ENCODE assay signal across 15 mouse cellular contexts in the genomic region with DNA sequence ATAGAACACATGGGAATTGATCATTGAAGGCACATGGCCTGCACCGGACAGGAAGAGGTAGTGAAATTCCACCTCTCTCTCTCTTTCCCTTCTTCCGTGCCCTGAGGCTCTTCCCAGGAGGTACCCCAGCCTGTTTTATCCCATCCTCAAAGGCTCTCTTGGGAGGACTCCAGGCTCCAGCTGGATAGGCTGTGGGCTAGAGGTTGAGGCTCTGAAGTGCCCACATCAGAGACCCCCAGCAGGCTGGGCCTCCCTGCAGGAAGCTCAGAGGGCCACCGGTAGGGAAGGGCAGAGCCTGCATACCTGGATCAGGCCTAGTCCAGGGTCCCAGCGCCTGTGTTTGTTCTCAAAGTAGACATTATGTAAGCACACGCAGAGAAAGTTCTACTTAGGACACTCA. TPM values are rescaled to one million over a fixed set of nuclear protein-coding genes. Genes with fewer than 3 reads are reported as not detected.
DNase-seq lines count a peak whose midpoint lies in the region; ATAC-seq and TF ChIP-seq lines count a peak whose summit lies in the region.
"Had no signal": no experiment of that assay in that cellular context is flagged by ENCODE, and none has a peak within 500 bp of the region (broad histone marks: within the 10 kb centered on the region; RNA-seq: fewer than 3 reads in every experiment).

No protein-coding gene starts in this region.

- H3K9me3 ChIP-seq in embryonic facial prominence, embryonic 15.5 days (replicated peaks): no peaks in the 10 kb centered on the region
- H3K9me3 ChIP-seq in embryonic facial prominence, embryonic 10.5 days: no peaks in the 10 kb centered on the region
- no peaks in the 10 kb centered on the region for H3K9me3 ChIP-seq in kidney, embryonic 16.5 days (ENCODE audit: low read length)
- no peaks in the 10 kb centered on the region for H3K9me3 ChIP-seq in kidney, embryonic 14.5 days (ENCODE audit: control insufficient read depth, low read length)
- H3K9me3 ChIP-seq in limb, embryonic 14.5 days (ENCODE audit: control insufficient read depth, low read length): no peaks in the 10 kb centered on the region
- H3K9me3 ChIP-seq in forebrain, embryonic 12.5 days: no peaks in the 10 kb centered on the region
- H3K9me3 ChIP-seq: hindbrain, embryonic 15.5 days; midbrain, embryonic 12.5 days had no signal

- H3K4me3 ChIP-seq in embryonic facial prominence, embryonic 15.5 days (replicated peaks): no peak overlapping the region
- H3K4me3 ChIP-seq in embryonic facial prominence, embryonic 10.5 days: no peak overlapping the region
- H3K4me3 ChIP-seq in kidney, embryonic 16.5 days (ENCODE audit: low read length): no peak overlapping the region
- no peak overlapping the region for H3K4me3 ChIP-seq in kidney, embryonic 14.5 days (ENCODE audit: low read length)
- no peak overlapping the region for H3K4me3 ChIP-seq in limb, embryonic 14.5 days (replicated peaks; ENCODE audit: low read length)
- no peak overlapping the region for H3K4me3 ChIP-seq in forebrain, embryonic 12.5 days (replicated peaks)
- H3K4me3 ChIP-seq: hindbrain, embryonic 15.5 days; midbrain, embryonic 12.5 days had no signal

- ATAC-seq in embryonic facial prominence, embryonic 15.5 days (ENCODE audit: insufficient number of reproducible peaks, low FRiP score, low TSS enrichment, low read depth): no peak
- ATAC-seq in kidney, embryonic 16.5 days (ENCODE audit: low FRiP score, low TSS enrichment): no peak
- ATAC-seq in kidney, embryonic 14.5 days (ENCODE audit: low FRiP score, low TSS enrichment): no peak
- ATAC-seq in limb, embryonic 14.5 days (ENCODE audit: low FRiP score, low read depth): peak; percentile 32; the same call in 1 of the 2 replicates
- no peak for ATAC-seq in forebrain, embryonic 12.5 days (ENCODE audit: low FRiP score)
- no peak for ATAC-seq in erythroblast, adult 5-6 weeks (replicated peaks; ENCODE audit: low FRiP score, poor library complexity, severe bottlenecking)

- H3K27ac ChIP-seq in embryonic facial prominence, embryonic 15.5 days (replicated peaks): peak overlapping the region; percentile 68; the same call in 1 of the 2 replicates
- no peak overlapping the region for H3K27ac ChIP-seq in embryonic facial prominence, embryonic 10.5 days (replicated peaks)
- peak overlapping the region; percentile 36; the same call in 1 of the 2 replicates for H3K27ac ChIP-seq in kidney, embryonic 16.5 days (ENCODE audit: low read length)
- H3K27ac ChIP-seq in kidney, embryonic 14.5 days (ENCODE audit: low read depth, low read length): no peak overlapping the region
- peak overlapping the region; percentile 16; the same call in 1 of the 2 replicates for H3K27ac ChIP-seq in limb, embryonic 14.5 days (replicated peaks; ENCODE audit: low read depth, low read length)
- no peak overlapping the region for H3K27ac ChIP-seq in forebrain, embryonic 12.5 days
- H3K27ac ChIP-seq: hindbrain, embryonic 15.5 days; liver, embryonic 14.5 days; midbrain, embryonic 12.5 days had no signal

- no peak overlapping the region for H3K9ac ChIP-seq in embryonic facial prominence, embryonic 15.5 days
- H3K9ac ChIP-seq in kidney, embryonic 16.5 days (replicated peaks; ENCODE audit: low read length): no peak overlapping the region
- H3K9ac ChIP-seq in kidney, embryonic 14.5 days (ENCODE audit: low read depth, low read length): no peak overlapping the region
- no peak overlapping the region for H3K9ac ChIP-seq in limb, embryonic 14.5 days (ENCODE audit: low read depth, low read length, severe bottlenecking)
- no peak overlapping the region for H3K9ac ChIP-seq in forebrain, embryonic 12.5 days
- H3K9ac ChIP-seq: hindbrain, embryonic 15.5 days; liver, embryonic 14.5 days; midbrain, embryonic 12.5 days had no signal

- no peak for TF ChIP-seq POLR2A in limb, embryonic 14.5 days (IDR thresholded peaks at IDR 0.05; ENCODE audit: borderline replicate concordance, extremely low read depth, insufficient read depth, insufficient read length)

- 30% methylated on average over 5 of the region's 5 CpGs for WGBS in embryonic facial prominence, embryonic 15.5 days
- WGBS in embryonic facial prominence, embryonic 10.5 days: 35% methylated on average over 5 of the region's 5 CpGs
- 42% methylated on average over 5 of the region's 5 CpGs for WGBS in kidney, embryonic 16.5 days
- 56% methylated on average over 5 of the region's 5 CpGs for WGBS in kidney, embryonic 14.5 days
- 20% methylated on average over 5 of the region's 5 CpGs for WGBS in limb, embryonic 14.5 days
- WGBS in forebrain, embryonic 12.5 days: 63% methylated on average over 5 of the region's 5 CpGs

- DNase-seq in embryonic facial prominence, embryonic 10.5 days (ENCODE audit: low spot score): no peak
- peak; percentile 30 for DNase-seq in NIH3T3 (ENCODE audit: low read depth)
- no peak for DNase-seq in limb, embryonic 14.5 days (ENCODE audit: low spot score)
- DNase-seq: layer of hippocampus, postnatal 36 days; right cerebral cortex, adult 18-20 months had no signal

- H3K36me3 ChIP-seq in embryonic facial prominence, embryonic 15.5 days: no peaks in the 10 kb centered on the region
- H3K36me3 ChIP-seq in embryonic facial prominence, embryonic 10.5 days (replicated peaks): no peaks in the 10 kb centered on the region
- no peaks in the 10 kb centered on the region for H3K36me3 ChIP-seq in kidney, embryonic 16.5 days (ENCODE audit: insufficient read depth, low read length)
- H3K36me3 ChIP-seq in kidney, embryonic 14.5 days (ENCODE audit: control insufficient read depth, insufficient read depth, low read length): no peaks in the 10 kb centered on the region
- H3K36me3 ChIP-seq in limb, embryonic 14.5 days (ENCODE audit: control insufficient read depth, insufficient read depth, low read length): no peaks in the 10 kb centered on the region
- no peaks in the 10 kb centered on the region for H3K36me3 ChIP-seq in forebrain, embryonic 12.5 days (replicated peaks)
- H3K36me3 ChIP-seq: hindbrain, embryonic 15.5 days; midbrain, embryonic 12.5 days had no signal

- H3K4me1 ChIP-seq in embryonic facial prominence, embryonic 15.5 days: peaks cover 14% of the 10 kb centered on the region
- peaks cover 30% of the 10 kb centered on the region for H3K4me1 ChIP-seq in embryonic facial prominence, embryonic 10.5 days
- peaks cover 10% of the 10 kb centered on the region for H3K4me1 ChIP-seq in kidney, embryonic 16.5 days (ENCODE audit: insufficient read depth, low read length)
- peaks cover 9% of the 10 kb centered on the region for H3K4me1 ChIP-seq in kidney, embryonic 14.5 days (ENCODE audit: control insufficient read depth, insufficient read depth, low read length)
- H3K4me1 ChIP-seq in limb, embryonic 14.5 days (ENCODE audit: control insufficient read depth, insufficient read depth, low read length): peaks cover 16% of the 10 kb centered on the region
- peaks cover 11% of the 10 kb centered on the region for H3K4me1 ChIP-seq in forebrain, embryonic 12.5 days
- H3K4me1 ChIP-seq: hindbrain, embryonic 15.5 days; midbrain, embryonic 12.5 days had no signal

- no peak overlapping the region for H3K4me2 ChIP-seq in embryonic facial prominence, embryonic 15.5 days (replicated peaks)
- no peak overlapping the region for H3K4me2 ChIP-seq in kidney, embryonic 16.5 days (replicated peaks; ENCODE audit: low read depth, low read length)
- no peak overlapping the region for H3K4me2 ChIP-seq in kidney, embryonic 14.5 days (replicated peaks; ENCODE audit: low read depth, low read length)
- H3K4me2 ChIP-seq in limb, embryonic 14.5 days (replicated peaks; ENCODE audit: low read depth, low read length, severe bottlenecking): no peak overlapping the region
- no peak overlapping the region for H3K4me2 ChIP-seq in forebrain, embryonic 12.5 days
- H3K4me2 ChIP-seq: hindbrain, embryonic 15.5 days; midbrain, embryonic 12.5 days had no signal

- H3K27me3 ChIP-seq in embryonic facial prominence, embryonic 15.5 days: no peaks in the 10 kb centered on the region
- H3K27me3 ChIP-seq in embryonic facial prominence, embryonic 10.5 days (replicated peaks; ENCODE audit: low read depth, poor library complexity, severe bottlenecking): no peaks in the 10 kb centered on the region
- no peaks in the 10 kb centered on the region for H3K27me3 ChIP-seq in kidney, embryonic 16.5 days (ENCODE audit: insufficient read depth, low read length)
- H3K27me3 ChIP-seq in kidney, embryonic 14.5 days (ENCODE audit: control insufficient read depth, insufficient read depth, low read length): no peaks in the 10 kb centered on the region
- H3K27me3 ChIP-seq in limb, embryonic 14.5 days (ENCODE audit: control insufficient read depth, insufficient read depth, low read length): no peaks in the 10 kb centered on the region
- H3K27me3 ChIP-seq in forebrain, embryonic 12.5 days: no peaks in the 10 kb centered on the region
- H3K27me3 ChIP-seq: hindbrain, embryonic 15.5 days; midbrain, embryonic 12.5 days had no signal

RNA-seq across cellular contexts. Expression of a gene that starts 19.5 kb away (rescaled TPM):
- 34.5 and 35.5 TPM in 2 replicates for polyA plus RNA-seq in embryonic facial prominence, embryonic 15.5 days (2015; fragmentation: Nextera tagmentation; extraction: Ambion mirVana)
- 37.3 and 40.5 TPM in 2 replicates for polyA plus RNA-seq in embryonic facial prominence, embryonic 10.5 days (2016; fragmentation: Nextera tagmentation; extraction: Ambion mirVana)
- polyA plus RNA-seq in kidney, embryonic 16.5 days (2015; fragmentation: Nextera tagmentation; extraction: Ambion mirVana): 49.2 and 51.0 TPM in 2 replicates
- polyA plus RNA-seq in kidney, embryonic 14.5 days (2014; fragmentation: Nextera tagmentation; extraction: Ambion mirVana): 30.2 and 36.1 TPM in 2 replicates
- 80.3 and 96.1 TPM in 2 replicates for polyA plus RNA-seq in limb, embryonic 14.5 days (2012; rRNA removed)
- 21.7 and 24.4 TPM in 2 replicates for polyA plus RNA-seq in limb, embryonic 14.5 days (2014; fragmentation: Nextera tagmentation; extraction: Ambion mirVana)
- 30.6 and 32.0 TPM in 2 replicates for polyA plus RNA-seq in forebrain, embryonic 12.5 days (2016; fragmentation: Nextera tagmentation; extraction: Ambion mirVana)
- total RNA-seq in erythroblast, adult 5-6 weeks (2015; ENCODE audit: low replicate concordance): 655 and 701 TPM in 2 replicates
- 713 and 810 TPM in 2 replicates for total RNA-seq in erythroblast, adult 5-6 weeks (2017; ENCODE audit: low replicate concordance)

RNA-seq across cellular contexts. Expression of a gene that starts 23.4 kb away (rescaled TPM):
- polyA plus RNA-seq in embryonic facial prominence, embryonic 15.5 days (2015; fragmentation: Nextera tagmentation; extraction: Ambion mirVana): 273 and 275 TPM in 2 replicates
- 250 and 256 TPM in 2 replicates for polyA plus RNA-seq in embryonic facial prominence, embryonic 10.5 days (2016; fragmentation: Nextera tagmentation; extraction: Ambion mirVana)
- polyA plus RNA-seq in kidney, embryonic 16.5 days (2015; fragmentation: Nextera tagmentation; extraction: Ambion mirVana): 269 and 282 TPM in 2 replicates
- 270 and 336 TPM in 2 replicates for polyA plus RNA-seq in kidney, embryonic 14.5 days (2014; fragmentation: Nextera tagmentation; extraction: Ambion mirVana)
- polyA plus RNA-seq in limb, embryonic 14.5 days (2012; rRNA removed): 271 and 297 TPM in 2 replicates
- 271 and 295 TPM in 2 replicates for polyA plus RNA-seq in limb, embryonic 14.5 days (2014; fragmentation: Nextera tagmentation; extraction: Ambion mirVana)
- polyA plus RNA-seq in forebrain, embryonic 12.5 days (2016; fragmentation: Nextera tagmentation; extraction: Ambion mirVana): 254 and 263 TPM in 2 replicates
- total RNA-seq in erythroblast, adult 5-6 weeks (2015; ENCODE audit: low replicate concordance): 46.5 and 57.5 TPM in 2 replicates
- 19.8 and 25.9 TPM in 2 replicates for total RNA-seq in erythroblast, adult 5-6 weeks (2017; ENCODE audit: low replicate concordance)

RNA-seq across cellular contexts. Expression of a gene that starts 39.9 kb away (rescaled TPM):
- not detected in 2 replicates for polyA plus RNA-seq in embryonic facial prominence, embryonic 15.5 days (2015; fragmentation: Nextera tagmentation; extraction: Ambion mirVana)
- not detected in 2 replicates for polyA plus RNA-seq in embryonic facial prominence, embryonic 10.5 days (2016; fragmentation: Nextera tagmentation; extraction: Ambion mirVana)
- polyA plus RNA-seq in kidney, embryonic 16.5 days (2015; fragmentation: Nextera tagmentation; extraction: Ambion mirVana): not detected in 2 replicates
- not detected in 2 replicates for polyA plus RNA-seq in kidney, embryonic 14.5 days (2014; fragmentation: Nextera tagmentation; extraction: Ambion mirVana)
- polyA plus RNA-seq in limb, embryonic 14.5 days (2012; rRNA removed): 0.04 and 0.10 TPM in 2 replicates
- polyA plus RNA-seq in limb, embryonic 14.5 days (2014; fragmentation: Nextera tagmentation; extraction: Ambion mirVana): not detected in 2 replicates
- polyA plus RNA-seq in forebrain, embryonic 12.5 days (2016; fragmentation: Nextera tagmentation; extraction: Ambion mirVana): not detected in 2 replicates
- total RNA-seq in erythroblast, adult 5-6 weeks (2015; ENCODE audit: low replicate concordance): not detected in 2 replicates
- not detected in 2 replicates for total RNA-seq in erythroblast, adult 5-6 weeks (2017; ENCODE audit: low replicate concordance)
- total RNA-seq: adrenal gland, adult 18-20 months; gastrocnemius, adult 18-20 months; layer of hippocampus, postnatal 36 days had no signal
- polyA plus RNA-seq: liver, embryonic 14.5 days; midbrain, embryonic 12.5 days had no signal

RNA-seq across cellular contexts. Expression of a gene that starts 54.1 kb away (rescaled TPM):
- 108 and 114 TPM in 2 replicates for polyA plus RNA-seq in embryonic facial prominence, embryonic 15.5 days (2015; fragmentation: Nextera tagmentation; extraction: Ambion mirVana)
- 129 and 131 TPM in 2 replicates for polyA plus RNA-seq in embryonic facial prominence, embryonic 10.5 days (2016; fragmentation: Nextera tagmentation; extraction: Ambion mirVana)
- polyA plus RNA-seq in kidney, embryonic 16.5 days (2015; fragmentation: Nextera tagmentation; extraction: Ambion mirVana): 98.4 and 111 TPM in 2 replicates
- polyA plus RNA-seq in kidney, embryonic 14.5 days (2014; fragmentation: Nextera tagmentation; extraction: Ambion mirVana): 75.5 and 111 TPM in 2 replicates
- polyA plus RNA-seq in limb, embryonic 14.5 days (2012; rRNA removed): 197 and 280 TPM in 2 replicates
- polyA plus RNA-seq in limb, embryonic 14.5 days (2014; fragmentation: Nextera tagmentation; extraction: Ambion mirVana): 109 and 137 TPM in 2 replicates
- polyA plus RNA-seq in forebrain, embryonic 12.5 days (2016; fragmentation: Nextera tagmentation; extraction: Ambion mirVana): 176 and 180 TPM in 2 replicates
- total RNA-seq in erythroblast, adult 5-6 weeks (2015; ENCODE audit: low replicate concordance): 21.5 and 22.4 TPM in 2 replicates
- total RNA-seq in erythroblast, adult 5-6 weeks (2017; ENCODE audit: low replicate concordance): 34.3 and 69.7 TPM in 2 replicates

RNA-seq across cellular contexts. Expression of a gene that starts 54.9 kb away (rescaled TPM):
- polyA plus RNA-seq in embryonic facial prominence, embryonic 15.5 days (2015; fragmentation: Nextera tagmentation; extraction: Ambion mirVana): 27.8 and 30.3 TPM in 2 replicates
- polyA plus RNA-seq in embryonic facial prominence, embryonic 10.5 days (2016; fragmentation: Nextera tagmentation; extraction: Ambion mirVana): 26.1 and 28.5 TPM in 2 replicates
- polyA plus RNA-seq in kidney, embryonic 16.5 days (2015; fragmentation: Nextera tagmentation; extraction: Ambion mirVana): 36.3 and 36.6 TPM in 2 replicates
- polyA plus RNA-seq in kidney, embryonic 14.5 days (2014; fragmentation: Nextera tagmentation; extraction: Ambion mirVana): 23.6 and 31.1 TPM in 2 replicates
- polyA plus RNA-seq in limb, embryonic 14.5 days (2012; rRNA removed): 29.9 and 37.6 TPM in 2 replicates
- polyA plus RNA-seq in limb, embryonic 14.5 days (2014; fragmentation: Nextera tagmentation; extraction: Ambion mirVana): 26.9 and 32.6 TPM in 2 replicates
- polyA plus RNA-seq in forebrain, embryonic 12.5 days (2016; fragmentation: Nextera tagmentation; extraction: Ambion mirVana): 30.5 and 31.4 TPM in 2 replicates
- total RNA-seq in erythroblast, adult 5-6 weeks (2015; ENCODE audit: low replicate concordance): 2.5 and 4.2 TPM in 2 replicates
- 3.1 and 8.0 TPM in 2 replicates for total RNA-seq in erythroblast, adult 5-6 weeks (2017; ENCODE audit: low replicate concordance)

Comparison
In these comparisons a context has a peak if more than half of its experiments do, and no peak if none do; other contexts are left out.
1. H3K27ac ChIP-seq: peak in embryonic facial prominence, embryonic 15.5 days (single experiment), kidney, embryonic 16.5 days (single experiment) and limb, embryonic 14.5 days (single experiment); none in embryonic facial prominence, embryonic 10.5 days (single experiment), kidney, embryonic 14.5 days (single experiment) and forebrain, embryonic 12.5 days (single experiment).